Mouse (Mus musculus): ENCODE results near the gene Smurf2. TPM values are rescaled to one million over a fixed set of nuclear protein-coding genes. Genes with fewer than 3 reads are reported as not detected.

The Smurf2 gene
- total and polyA plus RNA-seq, 2 experiments from 2014 or later, result 7.4 to 34.8 TPM

GRCm38 (mm10) chr11:106851438-106851837 is 69.1 kb downstream of the Smurf2 start:
- no peak overlapping the region for H3K4me3 ChIP-seq (ENCODE audit: low read depth, low read length)
- no peaks in the 10 kb centered on the region for H3K27me3 ChIP-seq (ENCODE audit: control insufficient read depth, insufficient read depth, low read length)
- DNase-seq (ENCODE audit: low spot score), result peak; percentile 30
- H3K9ac ChIP-seq (replicated peaks; ENCODE audit: low read depth, low read length), result no peak overlapping the region
- H3K4me1 ChIP-seq (ENCODE audit: control insufficient read depth, insufficient read depth), result no peaks in the 10 kb centered on the region
- TF ChIP-seq CTCF (IDR thresholded peaks at IDR 0.05; ENCODE audit: low read depth) (peak; percentile 45), EP300 (IDR thresholded peaks at IDR 0.05; ENCODE audit: low read depth) (no peak)
- WGBS, result 55% methylated on average over 2 of the region's 2 CpGs
- H3K27ac ChIP-seq (ENCODE audit: low read depth), result no peak overlapping the region
- ATAC-seq (ENCODE audit: insufficient read depth, low read depth), result no peak
- H3K9me3 ChIP-seq (replicated peaks; ENCODE audit: control insufficient read depth, low read length), result no peaks in the 10 kb centered on the region
- H3K4me2 ChIP-seq (ENCODE audit: low read depth, low read length), result no peak overlapping the region
- peaks cover 54% of the 10 kb centered on the region for H3K36me3 ChIP-seq (replicated peaks; ENCODE audit: control insufficient read depth, insufficient read depth, low read length)

- no peaks in the 10 kb centered on the region for H3K27me3 ChIP-seq (ENCODE audit: control insufficient read depth, insufficient read depth, low read length)
- no peak overlapping the region for H3K4me2 ChIP-seq (ENCODE audit: low read depth, low read length)
- 90% methylated on average over 3 of the region's 3 CpGs for WGBS
- no peaks in the 10 kb centered on the region for H3K4me1 ChIP-seq (ENCODE audit: control insufficient read depth, insufficient read depth)
- ATAC-seq (ENCODE audit: insufficient read depth, low read depth) (no peak), DNase-seq (ENCODE audit: low spot score) (no peak)
- H3K9me3 ChIP-seq (replicated peaks; ENCODE audit: control insufficient read depth, low read length), result no peaks in the 10 kb centered on the region
- H3K4me3 ChIP-seq (ENCODE audit: low read depth, low read length), result no peak overlapping the region
- peaks cover 52% of the 10 kb centered on the region for H3K36me3 ChIP-seq (replicated peaks; ENCODE audit: control insufficient read depth, insufficient read depth, low read length)
- H3K9ac ChIP-seq (replicated peaks; ENCODE audit: low read depth, low read length), result no peak overlapping the region
- H3K27ac ChIP-seq (ENCODE audit: low read depth), result no peak overlapping the region
- no peak for TF ChIP-seq EP300 (IDR thresholded peaks at IDR 0.05; ENCODE audit: low read depth)
- TF ChIP-seq CTCF (IDR thresholded peaks at IDR 0.05; ENCODE audit: low read depth), result no peak
Measured at GRCm38 (mm10) chr11:106842002-106842401, 78.5 kb downstream of the Smurf2 start.

DNA sequence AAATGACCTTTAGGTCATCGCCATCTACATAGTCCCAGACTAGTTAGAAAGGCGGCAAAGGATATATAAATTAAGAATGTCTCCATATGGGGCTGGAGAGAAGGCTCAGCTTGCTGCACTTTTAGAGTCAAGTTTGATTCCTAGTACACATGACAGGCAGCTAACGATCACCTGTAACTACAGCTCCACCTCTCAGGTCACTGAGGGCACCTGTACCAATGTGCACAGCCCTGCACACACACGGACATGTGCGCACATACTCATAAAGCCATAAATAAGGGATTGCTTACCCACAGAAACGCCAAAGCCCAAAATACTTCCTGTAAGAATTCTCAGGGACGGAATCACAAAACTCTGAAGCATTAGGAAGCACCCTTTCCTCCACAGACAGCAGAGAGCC is 92.4 kb downstream of the Smurf2 start:
- no peak for DNase-seq (ENCODE audit: low spot score)
- Histone ChIP-seq H3K4me2 (ENCODE audit: low read depth, low read length) (no peak overlapping the region), H3K27me3 (ENCODE audit: control insufficient read depth, insufficient read depth, low read length) (no peaks in the 10 kb centered on the region), H3K4me1 (ENCODE audit: control insufficient read depth, insufficient read depth) (peaks cover 5% of the 10 kb centered on the region; the same call in 1 of the 2 replicates), H3K4me3 (ENCODE audit: low read depth, low read length) (no peak overlapping the region), H3K9ac (replicated peaks; ENCODE audit: low read depth, low read length) (no peak overlapping the region), H3K36me3 (replicated peaks; ENCODE audit: control insufficient read depth, insufficient read depth, low read length) (peaks cover 79% of the 10 kb centered on the region), H3K9me3 (replicated peaks; ENCODE audit: control insufficient read depth, low read length) (no peaks in the 10 kb centered on the region), H3K27ac (ENCODE audit: low read depth) (no peak overlapping the region)
- ATAC-seq (ENCODE audit: insufficient read depth, low read depth), result no peak
- 94% methylated on average over 7 of the region's 7 CpGs for WGBS
- TF ChIP-seq CTCF (IDR thresholded peaks at IDR 0.05; ENCODE audit: low read depth), result no peak
- no peak for TF ChIP-seq EP300 (IDR thresholded peaks at IDR 0.05; ENCODE audit: low read depth)

DNA sequence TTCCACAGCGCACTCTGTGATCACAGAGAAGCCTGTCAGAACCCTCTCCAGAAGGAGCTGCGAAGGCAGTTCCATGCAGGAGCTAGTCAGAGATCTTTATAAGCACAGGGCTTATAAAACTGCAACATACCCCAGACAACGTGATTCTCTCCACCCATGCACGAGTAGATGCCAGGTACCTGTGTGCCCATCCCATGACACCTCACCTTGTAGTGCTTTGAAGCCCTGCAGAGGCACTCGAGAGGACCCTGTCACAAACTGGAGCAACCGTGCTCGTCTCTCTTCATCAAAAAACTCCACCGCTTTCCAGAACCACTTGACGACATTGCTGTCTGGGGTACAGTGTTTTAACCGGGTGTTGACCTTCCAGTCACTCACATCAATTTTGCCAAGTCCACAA is 96.1 kb downstream of the Smurf2 start:
- TF ChIP-seq EP300 (IDR thresholded peaks at IDR 0.05; ENCODE audit: low read depth) (no peak), CTCF (IDR thresholded peaks at IDR 0.05; ENCODE audit: low read depth) (no peak)
- no peak overlapping the region for H3K4me2 ChIP-seq (ENCODE audit: low read depth, low read length)
- H3K4me1 ChIP-seq (ENCODE audit: control insufficient read depth, insufficient read depth), result no peaks in the 10 kb centered on the region
- H3K4me3 ChIP-seq (ENCODE audit: low read depth, low read length), result no peak overlapping the region
- H3K9me3 ChIP-seq (replicated peaks; ENCODE audit: control insufficient read depth, low read length), result no peaks in the 10 kb centered on the region
- DNase-seq (ENCODE audit: low spot score) (no peak), ATAC-seq (ENCODE audit: insufficient read depth, low read depth) (no peak)
- 79% methylated on average over 10 of the region's 10 CpGs for WGBS
- no peak overlapping the region for H3K9ac ChIP-seq (replicated peaks; ENCODE audit: low read depth, low read length)
- H3K36me3 ChIP-seq (replicated peaks; ENCODE audit: control insufficient read depth, insufficient read depth, low read length), result peaks cover 76% of the 10 kb centered on the region
- H3K27ac ChIP-seq (ENCODE audit: low read depth), result no peak overlapping the region
- H3K27me3 ChIP-seq (ENCODE audit: control insufficient read depth, insufficient read depth, low read length), result no peaks in the 10 kb centered on the region

GRCm38 (mm10) chr11:106823741-106824140 is 96.8 kb downstream of the Smurf2 start:
- TF ChIP-seq CTCF (IDR thresholded peaks at IDR 0.05; ENCODE audit: low read depth), result no peak
- no peak for TF ChIP-seq EP300 (IDR thresholded peaks at IDR 0.05; ENCODE audit: low read depth)
- H3K9ac ChIP-seq (replicated peaks; ENCODE audit: low read depth, low read length), result no peak overlapping the region
- H3K4me2 ChIP-seq (ENCODE audit: low read depth, low read length), result no peak overlapping the region
- H3K4me1 ChIP-seq (ENCODE audit: control insufficient read depth, insufficient read depth), result no peaks in the 10 kb centered on the region
- no peaks in the 10 kb centered on the region for H3K27me3 ChIP-seq (ENCODE audit: control insufficient read depth, insufficient read depth, low read length)
- H3K36me3 ChIP-seq (replicated peaks; ENCODE audit: control insufficient read depth, insufficient read depth, low read length), result peaks cover 76% of the 10 kb centered on the region
- H3K9me3 ChIP-seq (replicated peaks; ENCODE audit: control insufficient read depth, low read length), result no peaks in the 10 kb centered on the region
- WGBS, result 89% methylated on average over 8 of the region's 8 CpGs
- no peak overlapping the region for H3K27ac ChIP-seq (ENCODE audit: low read depth)
- DNase-seq (ENCODE audit: low spot score) (no peak), ATAC-seq (ENCODE audit: insufficient read depth, low read depth) (no peak)
- no peak overlapping the region for H3K4me3 ChIP-seq (ENCODE audit: low read depth, low read length)

DNA sequence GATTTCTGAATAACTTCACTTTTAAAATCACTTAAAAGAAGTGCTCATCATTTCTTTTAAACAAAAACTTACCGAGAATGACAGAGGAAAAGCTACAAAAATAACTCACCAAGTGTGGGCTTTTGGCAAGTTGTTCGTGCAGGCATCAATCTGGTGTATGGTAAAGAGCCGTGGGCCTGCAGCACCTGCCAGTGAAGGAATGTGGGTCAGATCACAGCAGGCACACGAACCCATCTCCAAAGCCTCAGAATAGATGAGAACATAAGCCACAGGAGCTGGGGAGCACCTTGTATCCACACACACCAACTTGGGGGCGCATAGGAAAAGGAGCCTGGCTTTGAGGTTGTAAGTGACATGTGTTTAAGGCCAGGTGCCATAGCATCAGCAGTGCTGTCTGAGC is 97.6 kb downstream of the Smurf2 start:
- H3K27ac ChIP-seq (ENCODE audit: low read depth), result no peak overlapping the region
- no peak overlapping the region for H3K4me2 ChIP-seq (ENCODE audit: low read depth, low read length)
- no peak for TF ChIP-seq CTCF (IDR thresholded peaks at IDR 0.05; ENCODE audit: low read depth)
- no peak for TF ChIP-seq EP300 (IDR thresholded peaks at IDR 0.05; ENCODE audit: low read depth)
- peaks cover 7% of the 10 kb centered on the region; the same call in 1 of the 2 replicates for H3K4me1 ChIP-seq (ENCODE audit: control insufficient read depth, insufficient read depth)
- no peak for DNase-seq (ENCODE audit: low spot score)
- H3K27me3 ChIP-seq (ENCODE audit: control insufficient read depth, insufficient read depth, low read length), result no peaks in the 10 kb centered on the region
- no peak overlapping the region for H3K9ac ChIP-seq (replicated peaks; ENCODE audit: low read depth, low read length)
- H3K36me3 ChIP-seq (replicated peaks; ENCODE audit: control insufficient read depth, insufficient read depth, low read length), result peaks cover 70% of the 10 kb centered on the region
- H3K9me3 ChIP-seq (replicated peaks; ENCODE audit: control insufficient read depth, low read length), result no peaks in the 10 kb centered on the region
- 71% methylated on average over 5 of the region's 5 CpGs for WGBS
- no peak for ATAC-seq (ENCODE audit: insufficient read depth, low read depth)
- H3K4me3 ChIP-seq (ENCODE audit: low read depth, low read length), result no peak overlapping the region
